Mouse (Mus musculus) cerebellum, postnatal 10 days (tissue): ENCODE measurements around the gene Isoc2a.
"Not testable (repeated sequence)": the region's sequence is repeated elsewhere in the genome, so short reads cannot be mapped to it uniquely, and the experiment has no call there.

Source experiments
- DNase-seq, 2 experiments: peaks; one replicate each; pipeline ENCODE4 v3.0.0; 2021; ENCODE audit warnings: mixed read lengths in 2 of 2

Isoc2a gene

GRCm38 (mm10) chr7:4865090-4865489, 11.9 kb upstream of the Isoc2a start:
- peak; percentile 69 for DNase-seq

- DNase-seq: peak; percentile 98
Observed at GRCm38 (mm10) chr7:4865579-4866493, 11.1 kb upstream of the Isoc2a start.

GRCm38 (mm10) chr7:4866631-4867180, 10.2 kb upstream of the Isoc2a start:
- no peak for DNase-seq

- no peak for DNase-seq
Observed at GRCm38 (mm10) chr7:4870133-4870532, 6.8 kb upstream of the Isoc2a start, which contains the start of gene Isoc2b. Gene Isoc2b, minus strand, starts transcription at chr7:4870258.

- DNase-seq: no peak
Observed at GRCm38 (mm10) chr7:4877226-4877625, 273 bp downstream of the Isoc2a start.

- no peak for DNase-seq
Observed at GRCm38 (mm10) chr7:4878186-4878585, 1.2 kb downstream of the Isoc2a start.

GRCm38 (mm10) chr7:4879036-4879435, 2.1 kb downstream of the Isoc2a start:
- DNase-seq: not testable (repeated sequence)

GRCm38 (mm10) chr7:4886680-4887079, 9.7 kb downstream of the Isoc2a start:
- DNase-seq: no peak

GRCm38 (mm10) chr7:4895186-4895585, 18.2 kb downstream of the Isoc2a start:
- no peak for DNase-seq

GRCm38 (mm10) chr7:4898851-4899648, 22.1 kb downstream of the Isoc2a start:
- DNase-seq: peak; percentile 69 to 75

GRCm38 (mm10) chr7:4899649-4900522, 22.9 kb downstream of the Isoc2a start:
- peak; percentile 67 to 72 for DNase-seq

GRCm38 (mm10) chr7:4900523-4900851, 23.5 kb downstream of the Isoc2a start:
- DNase-seq: no peak

GRCm38 (mm10) chr7:4901171-4901570, 24.2 kb downstream of the Isoc2a start:
- DNase-seq: peak; percentile 53 to 71

- no peak for DNase-seq
Observed at GRCm38 (mm10) chr7:4902404-4902803, 25.5 kb downstream of the Isoc2a start.

GRCm38 (mm10) chr7:4906466-4906950, 29.6 kb downstream of the Isoc2a start, which contains the start of gene Gm36210:
Gene Gm36210, minus strand, starts transcription at chr7:4906516.
- DNase-seq: no peak

- DNase-seq: peak; percentile 86 to 90
Observed at GRCm38 (mm10) chr7:4911561-4911960, 34.6 kb downstream of the Isoc2a start.

GRCm38 (mm10) chr7:4912248-4912647, 35.3 kb downstream of the Isoc2a start:
- no peak for DNase-seq

- peak; percentile 98 to 100 for DNase-seq
Observed at GRCm38 (mm10) chr7:4915007-4915665, 38.2 kb downstream of the Isoc2a start, which contains the start of gene Zfp628. Gene Zfp628, plus strand, starts transcription at chr7:4915217.

- DNase-seq: peak; percentile 54 to 58
Observed at GRCm38 (mm10) chr7:4915669-4916416, 38.9 kb downstream of the Isoc2a start.

- DNase-seq: no peak
Observed at GRCm38 (mm10) chr7:4917494-4917893, 40.5 kb downstream of the Isoc2a start.

- DNase-seq: no peak
Observed at GRCm38 (mm10) chr7:4918681-4919080, 41.7 kb downstream of the Isoc2a start.
